ENCODE assay signal across 23 mouse cellular contexts in genomic region chr8:111390837-111391236, GRCm38 (mm10). TPM values are rescaled to one million over a fixed set of nuclear protein-coding genes. Genes with fewer than 3 reads are reported as not detected.
DNase-seq lines count a peak whose midpoint lies in the region; ATAC-seq and TF ChIP-seq lines count a peak whose summit lies in the region.
"Had no signal": no experiment of that assay in that cellular context is flagged by ENCODE, and none has a peak within 500 bp of the region (broad histone marks: within the 10 kb centered on the region; RNA-seq: fewer than 3 reads in every experiment).

No protein-coding gene starts in this region.

- DNase-seq in intestine, embryonic 14.5 days (ENCODE audit: low spot score) = no peak
- DNase-seq in stomach, postnatal 0 days (ENCODE audit: low spot score) = peak; percentile 56
- DNase-seq: adrenal gland, adult 8-10 months; adrenal gland, postnatal 25 days; cerebellum, adult 8-10 months; cerebellum, postnatal 36 days; gastrocnemius, postnatal 10 days; gastrocnemius, postnatal 36 days; heart, adult 2 months; heart, postnatal 14 days; heart, postnatal 4 days had no signal

- TF ChIP-seq EP300 in stomach, postnatal 0 days (optimal IDR thresholded peaks at IDR 0.05) = no peak

- H3K9ac ChIP-seq in intestine, embryonic 14.5 days (ENCODE audit: low read length) = no peak overlapping the region
- H3K9ac ChIP-seq in intestine, postnatal 0 days (ENCODE audit: low read depth, low read length) = no peak overlapping the region
- no peak overlapping the region for H3K9ac ChIP-seq in stomach, embryonic 14.5 days (replicated peaks; ENCODE audit: low read depth, low read length)
- H3K9ac ChIP-seq in stomach, postnatal 0 days (ENCODE audit: low read length) = no peak overlapping the region
- no peak overlapping the region for H3K9ac ChIP-seq in hindbrain, embryonic 16.5 days (ENCODE audit: low read depth, low read length)
- H3K9ac ChIP-seq in forebrain, embryonic 13.5 days = no peak overlapping the region
- H3K9ac ChIP-seq: forebrain, embryonic 15.5 days; heart, embryonic 13.5 days; hindbrain, embryonic 15.5 days had no signal

- 61% methylated on average over 2 of the region's 2 CpGs for WGBS in intestine, embryonic 14.5 days
- WGBS in intestine, postnatal 0 days = 46% methylated on average over 2 of the region's 2 CpGs
- WGBS in stomach, embryonic 14.5 days = 72% methylated on average over 2 of the region's 2 CpGs
- WGBS in stomach, postnatal 0 days = 53% methylated on average over 2 of the region's 2 CpGs
- 80% methylated on average over 2 of the region's 2 CpGs for WGBS in hindbrain, embryonic 16.5 days
- WGBS in forebrain, embryonic 13.5 days = 83% methylated on average over 2 of the region's 2 CpGs

- no peak overlapping the region for H3K4me2 ChIP-seq in intestine, embryonic 14.5 days (ENCODE audit: low read length)
- H3K4me2 ChIP-seq in intestine, postnatal 0 days (replicated peaks; ENCODE audit: low read depth) = no peak overlapping the region
- no peak overlapping the region for H3K4me2 ChIP-seq in stomach, embryonic 14.5 days (replicated peaks; ENCODE audit: low read depth, low read length)
- peak overlapping the region; percentile 17; the same call in 1 of the 2 replicates for H3K4me2 ChIP-seq in stomach, postnatal 0 days (replicated peaks; ENCODE audit: low read depth)
- H3K4me2 ChIP-seq in hindbrain, embryonic 16.5 days (ENCODE audit: low read length) = no peak overlapping the region
- H3K4me2 ChIP-seq in forebrain, embryonic 13.5 days = no peak overlapping the region
- H3K4me2 ChIP-seq: forebrain, embryonic 15.5 days; heart, embryonic 13.5 days; hindbrain, embryonic 15.5 days had no signal

- TF ChIP-seq CTCF in intestine, postnatal 0 days (IDR thresholded peaks at IDR 0.05; ENCODE audit: low read depth) = no peak
- TF ChIP-seq CTCF in cortical plate, adult 2 months (IDR thresholded peaks at IDR 0.05; ENCODE audit: extremely low read depth, insufficient read depth, low read length) = no peak
- no peak for TF ChIP-seq CTCF in stomach, postnatal 0 days (IDR thresholded peaks at IDR 0.05; ENCODE audit: low read depth)

- no peaks in the 10 kb centered on the region for H3K36me3 ChIP-seq in intestine, embryonic 14.5 days (ENCODE audit: control insufficient read depth, insufficient read depth, low read length)
- no peaks in the 10 kb centered on the region for H3K36me3 ChIP-seq in intestine, postnatal 0 days (ENCODE audit: control insufficient read depth, insufficient read depth)
- no peaks in the 10 kb centered on the region for H3K36me3 ChIP-seq in stomach, embryonic 14.5 days (ENCODE audit: control insufficient read depth, insufficient read depth, low read length)
- H3K36me3 ChIP-seq in stomach, postnatal 0 days (ENCODE audit: control insufficient read depth, insufficient read depth, low read length) = no peaks in the 10 kb centered on the region
- no peaks in the 10 kb centered on the region for H3K36me3 ChIP-seq in hindbrain, embryonic 16.5 days (ENCODE audit: control insufficient read depth, insufficient read depth, low read length)
- no peaks in the 10 kb centered on the region for H3K36me3 ChIP-seq in forebrain, embryonic 13.5 days (ENCODE audit: poor library complexity, severe bottlenecking)
- H3K36me3 ChIP-seq: forebrain, embryonic 15.5 days; heart, embryonic 10.5 days; heart, embryonic 13.5 days; hindbrain, embryonic 15.5 days had no signal

- no peaks in the 10 kb centered on the region; the same call in 1 of the 2 replicates for H3K4me1 ChIP-seq in intestine, embryonic 14.5 days (replicated peaks; ENCODE audit: control insufficient read depth, insufficient read depth, low read length)
- 0 out of 2 replicates have a peak, but pooled peaks cover 4% of the 10 kb centered on the region for H3K4me1 ChIP-seq in intestine, postnatal 0 days (replicated peaks; ENCODE audit: control insufficient read depth, insufficient read depth, low read length)
- H3K4me1 ChIP-seq in cortical plate, adult 2 months (ENCODE audit: control insufficient read depth, insufficient read depth, low read length) = no peaks in the 10 kb centered on the region; the same call in 1 of the 2 replicates
- H3K4me1 ChIP-seq in stomach, embryonic 14.5 days (ENCODE audit: control insufficient read depth, insufficient read depth, low read length) = no peaks in the 10 kb centered on the region
- no peaks in the 10 kb centered on the region for H3K4me1 ChIP-seq in stomach, postnatal 0 days (replicated peaks; ENCODE audit: control insufficient read depth, insufficient read depth)
- peaks cover 3% of the 10 kb centered on the region for H3K4me1 ChIP-seq in hindbrain, embryonic 16.5 days (ENCODE audit: control insufficient read depth, insufficient read depth, low read depth, low read length)
- H3K4me1 ChIP-seq in forebrain, embryonic 13.5 days = peaks cover 10% of the 10 kb centered on the region

- H3K4me3 ChIP-seq in intestine, embryonic 14.5 days (ENCODE audit: low read depth, low read length) = no peak overlapping the region
- H3K4me3 ChIP-seq in intestine, postnatal 0 days (ENCODE audit: low read depth, low read length) = no peak overlapping the region
- H3K4me3 ChIP-seq in cortical plate, adult 2 months (ENCODE audit: insufficient read depth, low read length) = no peak overlapping the region
- no peak overlapping the region for H3K4me3 ChIP-seq in stomach, embryonic 14.5 days (ENCODE audit: low read depth, low read length)
- H3K4me3 ChIP-seq in stomach, postnatal 0 days (ENCODE audit: low read depth, low read length) = no peak overlapping the region
- H3K4me3 ChIP-seq in hindbrain, embryonic 16.5 days (ENCODE audit: low read length) = no peak overlapping the region
- H3K4me3 ChIP-seq in forebrain, embryonic 13.5 days = no peak overlapping the region
- H3K4me3 ChIP-seq: forebrain, embryonic 15.5 days; heart, adult 2 months; heart, embryonic 10.5 days; heart, embryonic 13.5 days; hindbrain, embryonic 15.5 days had no signal

- no peak for TF ChIP-seq POLR2A in cortical plate, adult 2 months (IDR thresholded peaks at IDR 0.05; ENCODE audit: extremely low read depth, insufficient read depth, low read length)

- no peak overlapping the region for H3K27ac ChIP-seq in intestine, embryonic 14.5 days (ENCODE audit: low read depth)
- no peak overlapping the region for H3K27ac ChIP-seq in intestine, postnatal 0 days (ENCODE audit: low read depth, low read length)
- H3K27ac ChIP-seq in cortical plate, adult 2 months (ENCODE audit: insufficient read depth, low read length) = peak overlapping the region; percentile 74; the same call in 1 of the 2 replicates
- peak overlapping the region; percentile 72; the same call in 1 of the 2 replicates for H3K27ac ChIP-seq in stomach, embryonic 14.5 days (ENCODE audit: low read length)
- H3K27ac ChIP-seq in stomach, postnatal 0 days (replicated peaks) = peak overlapping the region; percentile 80
- no peak overlapping the region for H3K27ac ChIP-seq in hindbrain, embryonic 16.5 days (ENCODE audit: low read depth, low read length)
- no peak overlapping the region for H3K27ac ChIP-seq in forebrain, embryonic 13.5 days
- H3K27ac ChIP-seq: forebrain, embryonic 15.5 days; heart, adult 2 months; heart, embryonic 10.5 days; heart, embryonic 13.5 days; hindbrain, embryonic 15.5 days had no signal

- ATAC-seq in intestine, embryonic 14.5 days (replicated peaks; ENCODE audit: low FRiP score, low TSS enrichment, low read depth) = 0 out of 2 replicates have a peak, but pooled peaks have one; percentile 16
- no peak for ATAC-seq in intestine, postnatal 0 days
- peak; percentile 60 for ATAC-seq in stomach, embryonic 14.5 days (ENCODE audit: insufficient number of reproducible peaks, insufficient read depth, low FRiP score, low read depth)
- ATAC-seq in stomach, postnatal 0 days (ENCODE audit: low FRiP score, low TSS enrichment) = peak; percentile 75
- no peak for ATAC-seq in hindbrain, embryonic 16.5 days
- no peak for ATAC-seq in forebrain, embryonic 13.5 days
- ATAC-seq: activated CD4-positive, CD25-positive, alpha-beta regulatory T cell, adult 4 months; forebrain, embryonic 15.5 days had no signal

- no peaks in the 10 kb centered on the region for H3K9me3 ChIP-seq in intestine, embryonic 14.5 days (ENCODE audit: control insufficient read depth, low read length)
- no peaks in the 10 kb centered on the region for H3K9me3 ChIP-seq in intestine, postnatal 0 days (ENCODE audit: control insufficient read depth)
- H3K9me3 ChIP-seq in stomach, embryonic 14.5 days (ENCODE audit: control insufficient read depth, low read depth, low read length) = no peaks in the 10 kb centered on the region
- H3K9me3 ChIP-seq in stomach, postnatal 0 days (ENCODE audit: control insufficient read depth, low read length) = no peaks in the 10 kb centered on the region
- H3K9me3 ChIP-seq in hindbrain, embryonic 16.5 days (ENCODE audit: control insufficient read depth, low read length) = no peaks in the 10 kb centered on the region
- no peaks in the 10 kb centered on the region for H3K9me3 ChIP-seq in forebrain, embryonic 13.5 days (replicated peaks)
- H3K9me3 ChIP-seq: forebrain, embryonic 15.5 days; heart, embryonic 10.5 days; heart, embryonic 13.5 days; hindbrain, embryonic 15.5 days had no signal

- H3K27me3 ChIP-seq in intestine, embryonic 14.5 days (replicated peaks; ENCODE audit: control insufficient read depth, insufficient read depth, low read length) = peaks cover 27% of the 10 kb centered on the region
- H3K27me3 ChIP-seq in intestine, postnatal 0 days (replicated peaks; ENCODE audit: control insufficient read depth, insufficient read depth, low read length) = peaks cover 23% of the 10 kb centered on the region
- H3K27me3 ChIP-seq in stomach, embryonic 14.5 days (ENCODE audit: control insufficient read depth, insufficient read depth, low read length) = peaks cover 25% of the 10 kb centered on the region
- H3K27me3 ChIP-seq in stomach, postnatal 0 days (ENCODE audit: control insufficient read depth, insufficient read depth, low read length) = peaks cover 3% of the 10 kb centered on the region; the same call in 1 of the 2 replicates
- H3K27me3 ChIP-seq in hindbrain, embryonic 16.5 days (replicated peaks; ENCODE audit: control insufficient read depth, insufficient read depth, low read length) = peaks cover 21% of the 10 kb centered on the region
- peaks cover 67% of the 10 kb centered on the region for H3K27me3 ChIP-seq in forebrain, embryonic 13.5 days

RNA-seq across cellular contexts. Expression of gene Fa2h, which starts 2.8 kb away (rescaled TPM):
- polyA plus RNA-seq in intestine, embryonic 14.5 days (2014; fragmentation: Nextera tagmentation; extraction: Ambion mirVana) = 0.97 and 1.5 TPM in 2 replicates
- polyA plus RNA-seq in intestine, postnatal 0 days (2015; fragmentation: Nextera tagmentation; extraction: Ambion mirVana) = 0.50 and 2.6 TPM in 2 replicates
- polyA plus RNA-seq in cortical plate, adult 2 months (2012; rRNA removed) = 53.4 and 67.1 TPM in 2 replicates
- polyA plus RNA-seq in stomach, embryonic 14.5 days (2014; fragmentation: Nextera tagmentation; extraction: Ambion mirVana) = 4.9 and 5.8 TPM in 2 replicates
- polyA plus RNA-seq in stomach, postnatal 0 days (2015; fragmentation: Nextera tagmentation; extraction: Ambion mirVana) = 24.7 and 34.2 TPM in 2 replicates
- 0.85 and 1.5 TPM in 2 replicates for polyA plus RNA-seq in hindbrain, embryonic 16.5 days (2015; fragmentation: Nextera tagmentation; extraction: Ambion mirVana)
- not detected in 2 replicates for polyA plus RNA-seq in forebrain, embryonic 13.5 days (2015; fragmentation: Nextera tagmentation; extraction: Ambion mirVana)
- polyA plus RNA-seq: embryonic facial prominence, embryonic 11.5 days; forebrain, embryonic 15.5 days; heart, embryonic 10.5 days; heart, embryonic 13.5 days; hindbrain, embryonic 11.5 days had no signal

RNA-seq across cellular contexts. Expression of gene Mlkl, which starts 52.9 kb away (rescaled TPM):
- 1.5 and 1.7 TPM in 2 replicates for polyA plus RNA-seq in intestine, embryonic 14.5 days (2014; fragmentation: Nextera tagmentation; extraction: Ambion mirVana)
- 10.0 TPM in 2 replicates for polyA plus RNA-seq in intestine, postnatal 0 days (2015; fragmentation: Nextera tagmentation; extraction: Ambion mirVana)
- polyA plus RNA-seq in cortical plate, adult 2 months (2012; rRNA removed) = 0.25 and 0.38 TPM in 2 replicates
- 0.74 and 1.8 TPM in 2 replicates for polyA plus RNA-seq in stomach, embryonic 14.5 days (2014; fragmentation: Nextera tagmentation; extraction: Ambion mirVana)
- 4.4 and 4.8 TPM in 2 replicates for polyA plus RNA-seq in stomach, postnatal 0 days (2015; fragmentation: Nextera tagmentation; extraction: Ambion mirVana)
- 0.35 and 0.50 TPM in 2 replicates for polyA plus RNA-seq in hindbrain, embryonic 16.5 days (2015; fragmentation: Nextera tagmentation; extraction: Ambion mirVana)
- 0.23 and 0.53 TPM in 2 replicates for polyA plus RNA-seq in forebrain, embryonic 13.5 days (2015; fragmentation: Nextera tagmentation; extraction: Ambion mirVana)

Comparison
In these comparisons a context has a peak if more than half of its experiments do, and no peak if none do; other contexts are left out.
1. ATAC-seq: peak in intestine, embryonic 14.5 days (single experiment), stomach, embryonic 14.5 days (single experiment) and stomach, postnatal 0 days (single experiment); none in intestine, postnatal 0 days (single experiment), hindbrain, embryonic 16.5 days (single experiment) and forebrain, embryonic 13.5 days (single experiment).
2. H3K27ac ChIP-seq: peak in cortical plate, adult 2 months (single experiment), stomach, embryonic 14.5 days (single experiment) and stomach, postnatal 0 days (single experiment); none in intestine, embryonic 14.5 days (single experiment), intestine, postnatal 0 days (single experiment), hindbrain, embryonic 16.5 days (single experiment) and forebrain, embryonic 13.5 days (single experiment).